Mouse (Mus musculus): ENCODE measurements at regions not wholly inside any gene's neighbourhood (a gene's known extent, or its start where the extent isn't known, plus 50 kb on each side); places are given as distances from the start of the nearest gene placed in this dataset.
"Not testable (repeated sequence)": the region's sequence is repeated elsewhere in the genome, so short reads cannot be mapped to it uniquely, and the experiment has no call there.

- no peak for DNase-seq (ENCODE audit: low read depth)
Measured at GRCm38 (mm10) chr5:39335321-39335720, 420.0 kb downstream of the Hs3st1 start.

GRCm38 (mm10) chr5:39334241-39334640 lies 421.0 kb downstream of the Hs3st1 start:
- DNase-seq (ENCODE audit: low read depth): no peak

- no peak for DNase-seq (ENCODE audit: low read depth)
Measured at GRCm38 (mm10) chr5:39325399-39325798, 429.9 kb downstream of the Hs3st1 start.

GRCm38 (mm10) chr5:39316478-39316877 lies 438.8 kb downstream of the Hs3st1 start:
- no peak for DNase-seq (ENCODE audit: low read depth)

GRCm38 (mm10) chr5:39311211-39311610 lies 434.6 kb upstream of the Clnk start:
- no peak for DNase-seq (ENCODE audit: low read depth)

GRCm38 (mm10) chr5:39305794-39306193 lies 429.2 kb upstream of the Clnk start:
- DNase-seq (ENCODE audit: low read depth): no peak

- DNase-seq (ENCODE audit: low read depth): no peak
Measured at GRCm38 (mm10) chr5:39292849-39293248, 416.2 kb upstream of the Clnk start.

- no peak for DNase-seq (ENCODE audit: low read depth)
Measured at GRCm38 (mm10) chr5:39281021-39281420, 404.4 kb upstream of the Clnk start.

- no peak for DNase-seq (ENCODE audit: low read depth)
Measured at GRCm38 (mm10) chr5:39273710-39274385, 397.2 kb upstream of the Clnk start.

- no peak for DNase-seq (ENCODE audit: low read depth)
Measured at GRCm38 (mm10) chr5:39267106-39267505, 390.5 kb upstream of the Clnk start.

- DNase-seq (ENCODE audit: low read depth): no peak
Measured at GRCm38 (mm10) chr5:39260721-39261190, 384.1 kb upstream of the Clnk start.

- no peak for DNase-seq (ENCODE audit: low read depth)
Measured at GRCm38 (mm10) chr5:39257745-39258144, 381.1 kb upstream of the Clnk start.

- DNase-seq (ENCODE audit: low read depth): no peak
Measured at GRCm38 (mm10) chr5:39252206-39252605, 375.6 kb upstream of the Clnk start.

GRCm38 (mm10) chr5:39251021-39251420 lies 374.4 kb upstream of the Clnk start:
- no peak for DNase-seq (ENCODE audit: low read depth)

GRCm38 (mm10) chr5:39219698-39220097 lies 343.1 kb upstream of the Clnk start:
- DNase-seq (ENCODE audit: low read depth): no peak

GRCm38 (mm10) chr5:39216326-39216725 lies 339.7 kb upstream of the Clnk start:
- no peak for DNase-seq (ENCODE audit: low read depth)

GRCm38 (mm10) chr5:39215016-39215415 lies 338.4 kb upstream of the Clnk start:
- DNase-seq (ENCODE audit: low read depth): no peak

- no peak for DNase-seq (ENCODE audit: low read depth)
Measured at GRCm38 (mm10) chr5:39212550-39212949, 335.9 kb upstream of the Clnk start.

GRCm38 (mm10) chr5:39198856-39199255 lies 322.2 kb upstream of the Clnk start:
- no peak for DNase-seq (ENCODE audit: low read depth)

GRCm38 (mm10) chr5:39191153-39191552 lies 314.5 kb upstream of the Clnk start:
- DNase-seq (ENCODE audit: low read depth): not testable (repeated sequence)

GRCm38 (mm10) chr5:39181616-39182402 lies 305.2 kb upstream of the Clnk start:
- DNase-seq (ENCODE audit: low read depth): no peak

GRCm38 (mm10) chr5:39181028-39181427 lies 304.4 kb upstream of the Clnk start:
- no peak for DNase-seq (ENCODE audit: low read depth)

GRCm38 (mm10) chr5:39177891-39178290 lies 301.3 kb upstream of the Clnk start:
- DNase-seq (ENCODE audit: low read depth): no peak
